Mouse (Mus musculus) urinary bladder, adult 18-20 months (tissue): Measurements from ENCODE around the gene Rab42.
"Not testable (repeated sequence)": the region's sequence is repeated elsewhere in the genome, so short reads cannot be mapped to it uniquely, and the experiment has no call there.

Experiments
- DNase-seq, 2 experiments: peaks; one replicate each; pipeline ENCODE4 v3.0.0; 2022; ENCODE audit warnings: low spot score in 2 of 2, mixed read lengths in 2 of 2

The Rab42 gene

GRCm38 (mm10) chr4:132311801-132312200 lies 8.6 kb upstream of the Rab42 start:
- DNase-seq: no peak

GRCm38 (mm10) chr4:132311209-132311608 lies 8.0 kb upstream of the Rab42 start:
- no peak for DNase-seq

DNA sequence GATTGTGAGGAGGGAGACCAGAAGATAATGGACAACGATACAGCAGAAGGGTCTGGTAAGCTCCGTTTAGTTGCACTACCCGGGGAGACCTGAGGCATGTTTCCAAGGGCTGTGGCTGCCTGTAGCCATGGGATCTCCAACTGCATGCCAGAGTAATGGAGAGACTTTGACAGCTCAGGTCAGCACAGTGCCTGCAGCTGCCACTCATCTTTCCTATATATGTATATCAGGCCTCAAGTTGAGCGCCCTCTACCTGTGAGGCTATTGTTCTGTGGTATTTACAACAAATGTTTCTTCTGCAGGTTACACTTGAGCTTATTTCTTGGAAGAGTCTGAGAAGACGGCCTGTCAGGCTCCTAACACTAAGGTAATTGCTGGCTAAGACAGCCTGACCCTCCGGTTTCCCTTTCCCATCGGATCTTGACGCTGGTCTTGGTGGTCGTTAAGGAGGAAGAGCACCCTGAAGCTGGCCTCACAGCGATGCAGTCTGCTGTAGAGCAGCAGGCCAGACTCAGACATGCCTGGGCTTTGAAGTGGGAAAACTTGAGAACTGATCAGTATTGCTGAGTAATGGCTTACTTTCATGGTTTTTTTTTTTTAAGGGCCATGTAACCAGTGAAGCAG lies 6.8 kb upstream of the Rab42 start:
- DNase-seq: peak; percentile 16 to 33

- no peak for DNase-seq
Observed at GRCm38 (mm10) chr4:132309140-132309848, 6.1 kb upstream of the Rab42 start.

GRCm38 (mm10) chr4:132308437-132309139 lies 5.4 kb upstream of the Rab42 start:
- DNase-seq: peak; percentile 81 to 88

GRCm38 (mm10) chr4:132306004-132306403 lies 2.8 kb upstream of the Rab42 start:
- DNase-seq: no peak

DNA sequence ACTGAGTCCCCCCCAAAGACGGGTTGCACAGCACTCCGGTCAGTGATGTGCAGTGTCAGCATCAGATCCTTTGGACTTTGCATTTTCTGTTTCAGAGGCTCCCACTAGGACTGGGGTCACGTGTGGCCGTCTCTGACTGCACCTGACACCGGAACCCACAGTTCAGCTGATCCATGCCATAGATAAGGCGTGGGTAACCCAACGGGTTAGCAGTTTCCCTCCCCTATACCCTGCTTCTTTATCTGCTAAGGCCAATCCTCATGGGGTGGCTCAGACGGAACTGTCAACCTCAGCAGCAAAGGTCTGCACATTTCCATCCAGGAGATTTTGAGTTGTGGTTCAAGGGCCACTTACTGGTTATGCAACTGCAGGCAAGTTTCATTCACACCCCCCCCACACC lies 2.1 kb upstream of the Rab42 start:
- DNase-seq: no peak

DNA sequence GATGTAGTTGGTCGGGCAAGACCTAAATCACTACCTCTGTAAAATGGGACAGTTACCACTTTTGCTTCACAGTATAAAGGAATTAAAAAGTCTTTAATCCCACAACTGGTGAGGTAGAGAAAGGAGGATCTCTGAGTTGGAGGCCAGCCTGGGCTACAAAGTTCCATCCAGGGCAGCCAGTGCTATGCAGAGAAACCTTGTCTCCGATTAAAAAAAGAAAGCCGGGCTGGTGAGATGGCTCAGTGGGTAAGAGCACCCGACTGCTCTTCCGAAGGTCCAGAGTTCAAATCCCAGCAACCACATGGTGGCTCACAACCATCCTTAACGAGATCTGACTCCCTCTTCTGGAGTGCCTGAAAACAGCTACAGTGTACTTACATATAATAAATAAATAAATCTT lies 299 bp upstream of the Rab42 start:
- DNase-seq: not testable (repeated sequence)

GRCm38 (mm10) chr4:132301965-132302938 lies 933 bp downstream of the Rab42 start:
- no peak for DNase-seq

GRCm38 (mm10) chr4:132301486-132301885 lies 1.7 kb downstream of the Rab42 start:
- DNase-seq: no peak

GRCm38 (mm10) chr4:132299849-132300248 lies 3.3 kb downstream of the Rab42 start:
- no peak for DNase-seq

DNA sequence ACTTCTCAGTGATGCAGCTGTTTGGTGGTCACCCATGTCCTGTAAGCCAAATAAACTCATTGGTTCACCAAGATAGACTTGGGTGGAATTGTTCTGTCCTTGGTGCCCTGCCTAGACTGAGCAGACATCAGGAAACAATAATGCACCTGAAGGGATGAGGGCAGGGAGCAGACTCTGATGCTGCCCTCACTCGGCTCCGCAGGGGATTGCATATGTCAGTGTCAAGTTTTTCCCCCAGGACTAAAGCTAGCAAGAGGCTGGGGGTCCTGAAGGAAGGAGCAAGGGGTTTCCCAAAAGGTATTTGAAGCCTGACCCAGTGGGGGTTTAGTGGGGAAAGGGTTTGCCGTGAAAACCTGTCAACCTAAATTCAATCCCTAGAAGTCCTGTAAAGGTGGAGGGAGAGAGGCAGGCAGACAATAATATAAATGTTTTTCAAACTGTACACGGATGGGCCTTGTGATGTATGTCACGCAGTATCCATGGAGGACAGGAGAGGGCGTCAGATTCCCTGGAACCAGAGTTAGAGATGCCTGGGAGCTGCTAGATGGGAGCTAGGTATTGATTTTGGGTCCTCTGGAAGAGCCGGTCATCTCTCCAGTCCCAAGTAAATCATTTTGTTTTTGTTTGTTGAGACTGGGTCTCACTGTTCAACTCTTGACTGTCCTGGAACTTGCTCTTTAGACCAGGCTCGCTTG lies 7.3 kb downstream of the Rab42 start:
- DNase-seq: no peak

GRCm38 (mm10) chr4:132293682-132294240 lies 9.4 kb downstream of the Rab42 start:
- no peak for DNase-seq

DNA sequence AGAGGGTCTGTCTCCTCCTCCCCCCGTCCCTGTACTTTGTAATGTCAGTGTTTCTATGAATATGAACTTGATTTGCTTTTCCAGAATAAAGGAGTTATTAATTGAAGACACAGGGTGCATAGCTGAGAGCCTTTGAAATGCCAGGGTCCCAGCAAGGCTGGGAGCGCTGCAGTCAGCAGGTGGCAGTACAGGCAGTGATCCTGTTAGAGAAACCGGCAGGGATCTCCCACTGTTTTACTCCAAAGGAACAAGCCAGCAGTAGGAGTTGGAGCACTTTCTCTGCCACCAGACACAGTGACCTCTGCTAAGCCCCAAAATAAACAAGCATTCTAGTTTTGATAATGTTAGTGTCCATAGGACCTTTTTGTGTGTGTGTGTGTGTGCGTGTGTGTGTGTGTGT lies 10.2 kb downstream of the Rab42 start:
- DNase-seq: no peak

- DNase-seq: no peak
Observed at GRCm38 (mm10) chr4:132291624-132292335, 11.4 kb downstream of the Rab42 start.

DNA sequence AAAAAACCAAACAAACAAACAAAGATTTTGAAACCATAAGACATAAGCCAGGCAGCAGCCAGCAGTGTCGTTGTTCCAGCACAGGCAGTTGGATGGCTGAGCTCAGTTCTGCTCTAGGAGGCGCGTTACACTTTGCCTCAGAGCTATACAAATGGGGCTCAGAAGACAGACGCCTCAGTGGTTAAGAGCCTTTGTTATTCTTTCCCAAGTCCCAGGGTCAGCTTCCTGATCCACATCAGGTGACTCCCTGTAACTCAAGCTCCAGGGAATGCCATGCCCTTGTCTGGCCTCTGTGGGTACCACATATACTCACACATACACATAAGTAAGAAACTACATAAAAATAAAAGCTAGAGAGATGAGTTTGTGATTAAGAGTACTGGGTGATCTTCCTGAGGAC lies 12.1 kb downstream of the Rab42 start:
- no peak for DNase-seq

DNA sequence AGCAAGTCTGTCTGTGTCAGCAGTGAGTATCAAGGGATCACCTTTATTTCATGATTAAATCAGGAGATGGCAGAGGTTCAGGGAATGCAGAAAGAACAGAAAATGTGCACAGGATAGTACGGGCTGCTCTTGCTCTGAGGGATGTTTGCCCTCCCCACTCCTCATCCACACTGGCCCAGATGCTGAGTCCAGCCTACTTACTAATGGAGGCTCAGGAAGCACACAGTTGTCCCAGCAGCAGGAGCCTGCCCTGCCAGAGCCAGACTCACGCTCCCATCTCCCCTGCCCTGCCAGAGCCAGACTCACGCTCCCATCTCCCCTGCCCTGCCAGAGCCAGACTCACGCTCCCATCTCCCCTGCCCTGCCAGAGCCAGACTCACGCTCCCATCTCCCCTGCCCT lies 14.3 kb downstream of the Rab42 start:
- DNase-seq: not testable (repeated sequence)

GRCm38 (mm10) chr4:132275949-132276348 lies 27.2 kb downstream of the Rab42 start:
- no peak for DNase-seq

GRCm38 (mm10) chr4:132274156-132274862 lies 28.9 kb downstream of the Rab42 start, which contains the start of gene Taf12:
TSS of gene Taf12 (plus strand) at chr4:132274375.
- DNase-seq: peak; percentile 87 to 89
